Mouse (Mus musculus) E14TG2a.4 (cell line): ENCODE results near the gene Setd3.

ENCODE experiments used
- CTCF ChIP-seq: conservative IDR thresholded peaks from 2 replicates; pipeline ENCODE4 v1.5.1; 2014; ENCODE audit warnings: low read length
- NANOG ChIP-seq: IDR thresholded peaks from 2 replicates; pipeline ENCODE4 v1.6.1; 2014; ENCODE audit warnings: borderline replicate concordance, low read length, mixed read lengths

DNA sequence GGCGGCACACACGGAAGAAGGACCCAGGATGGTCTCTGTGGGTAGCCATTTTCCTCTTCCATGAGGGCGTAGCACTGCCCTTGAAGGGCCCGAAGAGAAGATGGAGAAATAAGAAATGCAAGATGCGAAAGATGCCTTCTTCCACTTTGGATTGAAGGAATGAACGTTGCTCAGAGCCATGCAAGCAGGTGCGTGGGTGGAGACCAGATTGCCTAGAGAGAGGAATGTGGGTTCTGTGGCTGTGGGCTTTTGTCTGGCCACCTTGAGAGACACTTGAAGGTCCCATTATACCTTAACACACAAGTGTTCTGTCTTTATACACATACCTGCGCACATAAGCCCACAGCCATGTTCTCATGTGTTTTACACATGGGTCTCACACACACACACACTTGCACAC, 81.5 kb downstream of the Setd3 start:
- no peak for TF ChIP-seq CTCF
- no peak for TF ChIP-seq NANOG
